Mouse (Mus musculus) v-Abl transformed pro-B cells (cell line): ENCODE results near the gene 2510009E07Rik.
"Not testable (repeated sequence)": the region's sequence is repeated elsewhere in the genome, so short reads cannot be mapped to it uniquely, and the experiment has no call there.

Source experiments
- in situ Hi-C, 2 experiments: fragments of 400-800 bp; cut with MboI; formaldehyde crosslinking; loops; one replicate each; pipeline ENCODE4 v1.15.1; 2025; ENCODE audit not compliant: unreplicated experiment in 2 of 2

The 2510009E07Rik gene

DNA sequence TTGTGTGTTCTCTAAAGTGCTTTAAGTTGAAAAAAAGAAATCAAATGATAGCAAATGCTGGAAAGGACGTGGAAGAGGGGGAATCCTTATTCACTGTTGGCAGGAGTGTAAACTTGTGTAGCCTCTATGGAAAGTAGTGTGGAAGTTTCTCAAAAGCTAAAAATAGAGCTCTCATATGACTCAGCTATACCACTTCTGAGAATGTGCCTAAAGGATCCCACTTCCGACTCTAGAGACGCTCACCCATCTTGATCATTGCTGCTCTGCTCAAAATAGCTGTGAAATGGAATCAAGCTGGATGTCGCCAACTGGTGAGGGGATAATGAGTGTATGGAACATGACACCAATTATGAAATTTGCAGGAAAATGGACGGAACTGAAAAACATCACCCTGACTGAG lies 7.1 kb downstream of the 2510009E07Rik start:
- in situ Hi-C loops: no loop called here

GRCm38 (mm10) chr16:21676791-21677190 lies 17.7 kb downstream of the 2510009E07Rik start:
- in situ Hi-C loops: no loop called here

DNA sequence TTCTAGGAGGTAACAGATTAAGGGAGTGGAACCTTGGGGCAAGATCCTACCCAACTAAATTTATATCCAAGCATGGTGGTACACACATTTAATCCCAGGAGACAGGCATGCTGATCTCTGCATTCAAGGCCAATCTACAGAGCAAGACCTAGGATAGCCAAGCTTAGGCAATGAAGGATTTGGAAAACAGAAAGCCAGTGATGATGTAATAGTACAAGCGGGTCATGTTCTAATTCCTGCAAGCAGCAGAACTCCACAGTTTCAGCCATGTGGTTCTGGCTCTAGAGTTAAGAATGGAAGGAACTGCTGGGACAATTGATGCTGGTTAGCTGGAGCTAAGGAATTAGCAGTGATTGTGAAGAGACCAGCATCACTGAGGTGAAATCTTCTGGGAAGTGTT lies 20.8 kb downstream of the 2510009E07Rik start:
- in situ Hi-C loops: not testable (repeated sequence)

DNA sequence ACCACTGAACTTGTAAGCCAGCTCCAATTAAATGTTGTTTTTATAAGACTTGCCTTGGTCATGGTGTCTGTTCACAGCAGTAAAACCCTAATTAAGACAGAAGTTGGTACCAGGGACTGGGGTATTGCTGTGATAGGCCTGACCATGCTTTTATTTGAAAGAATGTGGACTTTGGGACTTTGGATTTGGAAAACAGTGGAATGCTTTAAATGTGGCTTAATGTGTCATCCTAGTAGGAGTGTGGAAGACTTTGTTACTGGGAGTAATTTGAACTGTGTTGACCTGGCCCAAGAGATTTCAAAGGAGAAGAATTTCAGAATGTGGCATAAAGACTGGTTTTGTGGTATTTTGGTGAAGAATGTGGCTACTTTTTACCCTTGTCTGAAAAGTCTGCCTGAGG lies 21.4 kb downstream of the 2510009E07Rik start:
- in situ Hi-C loops: not testable (repeated sequence)

DNA sequence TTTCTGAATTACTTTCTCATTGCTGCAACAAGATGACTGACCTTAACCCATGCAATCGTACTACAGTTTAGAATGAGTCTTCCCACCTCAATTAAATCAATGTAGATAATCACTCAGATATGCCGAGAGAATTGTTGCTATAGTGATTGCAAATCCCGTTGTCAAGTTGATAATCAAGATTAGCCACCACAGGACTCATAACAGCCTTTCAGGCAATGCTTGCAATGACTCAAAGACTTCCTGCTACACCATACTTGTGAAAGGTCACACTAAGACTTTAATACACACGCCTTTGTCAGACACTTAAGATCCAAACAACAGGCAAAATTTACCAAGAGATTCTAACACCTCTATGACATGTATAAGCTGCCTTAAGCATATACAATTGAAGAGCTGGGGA lies 22.6 kb downstream of the 2510009E07Rik start:
- in situ Hi-C loops: no loop called here

- in situ Hi-C loops: no loop called here
These were observed 29.0 kb downstream of the 2510009E07Rik start for GRCm38 (mm10) chr16:21665423-21665986.

- in situ Hi-C loops: no loop called here
These were observed 29.7 kb downstream of the 2510009E07Rik start for GRCm38 (mm10) chr16:21664633-21665363.

- in situ Hi-C loops: no loop called here
These were observed 38.5 kb downstream of the 2510009E07Rik start for GRCm38 (mm10) chr16:21655961-21656360.

DNA sequence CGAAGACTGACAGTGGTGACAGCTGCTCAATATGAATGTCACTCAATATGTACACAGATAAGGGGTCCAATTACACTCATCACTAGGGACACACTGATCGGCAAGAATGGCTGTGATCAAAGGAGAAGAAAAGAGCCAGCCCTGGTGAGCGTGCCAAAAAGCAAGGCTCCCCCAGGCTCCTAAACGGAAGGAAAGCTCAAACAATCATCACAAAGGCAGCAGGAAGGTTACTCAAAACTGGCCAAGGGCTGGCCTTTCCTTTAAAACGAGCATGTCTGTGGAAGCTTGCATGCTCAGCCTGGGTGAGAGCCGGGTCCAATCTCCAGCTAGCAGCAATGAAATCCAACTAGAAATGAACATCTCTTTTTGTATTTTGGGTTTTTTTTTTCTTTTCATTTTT lies 39.2 kb downstream of the 2510009E07Rik start:
- in situ Hi-C loops: no loop called here

DNA sequence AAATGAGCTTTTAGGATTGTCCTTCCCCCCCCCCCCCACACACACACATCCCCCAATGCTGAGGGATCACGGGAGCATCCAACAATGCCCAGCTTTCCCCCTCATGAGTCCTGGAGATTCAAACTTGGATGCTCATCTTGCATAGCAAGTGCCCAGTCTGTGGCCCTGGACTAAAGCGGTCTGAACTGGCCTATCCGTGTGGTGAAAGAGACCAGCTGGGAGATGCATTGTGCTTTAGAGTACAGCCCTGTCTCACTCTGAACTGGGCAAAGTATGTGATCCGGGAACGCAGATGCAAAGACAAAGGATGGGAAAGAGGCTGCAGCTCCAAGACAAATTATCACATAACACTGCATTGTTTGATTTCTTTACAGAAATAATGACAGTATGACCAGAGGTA lies 40.1 kb downstream of the 2510009E07Rik start:
- in situ Hi-C loops: no loop called here

- in situ Hi-C loops: no loop called here
These were observed 41.3 kb downstream of the 2510009E07Rik start for GRCm38 (mm10) chr16:21653151-21653550.

- in situ Hi-C loops: no loop called here
These were observed 43.3 kb downstream of the 2510009E07Rik start for GRCm38 (mm10) chr16:21651161-21651560.

DNA sequence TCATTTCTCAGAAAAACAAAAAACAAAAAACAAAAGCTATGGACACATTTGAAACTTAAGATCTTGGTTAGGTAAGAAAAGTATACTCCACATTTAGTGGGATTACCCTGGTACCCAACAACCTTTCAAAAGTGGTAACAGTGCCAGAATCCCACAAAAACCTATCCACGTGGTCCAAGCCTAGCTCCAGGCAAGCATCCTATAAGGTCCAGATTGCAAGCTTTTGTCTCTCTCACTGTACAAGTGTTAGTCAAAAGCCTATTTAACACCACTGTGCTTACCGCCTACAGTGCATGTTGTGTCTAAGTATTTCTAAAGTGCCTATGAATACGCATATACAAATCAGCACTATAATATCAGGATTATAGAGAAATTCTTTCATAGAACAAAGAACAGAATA lies 44.2 kb downstream of the 2510009E07Rik start:
- in situ Hi-C loops: no loop called here

DNA sequence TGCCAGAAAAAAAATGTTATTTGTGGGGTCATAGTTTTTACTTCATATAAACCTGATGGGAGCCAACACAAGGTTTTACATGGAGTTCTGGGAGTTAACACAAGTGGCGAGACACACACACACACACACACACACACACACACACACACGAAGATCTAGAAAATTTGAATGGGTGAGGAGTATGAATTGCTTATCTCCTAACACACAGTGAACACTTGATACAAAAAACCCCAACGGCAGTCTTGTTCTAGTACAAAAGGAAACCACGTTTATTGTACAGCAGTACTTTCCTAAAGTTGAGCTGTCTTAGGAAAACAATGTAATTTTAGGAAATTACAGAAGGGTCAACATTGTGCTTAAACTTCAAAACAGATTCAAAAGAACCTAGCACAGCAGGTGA lies 45.7 kb downstream of the 2510009E07Rik start:
- in situ Hi-C loops: no loop called here

DNA sequence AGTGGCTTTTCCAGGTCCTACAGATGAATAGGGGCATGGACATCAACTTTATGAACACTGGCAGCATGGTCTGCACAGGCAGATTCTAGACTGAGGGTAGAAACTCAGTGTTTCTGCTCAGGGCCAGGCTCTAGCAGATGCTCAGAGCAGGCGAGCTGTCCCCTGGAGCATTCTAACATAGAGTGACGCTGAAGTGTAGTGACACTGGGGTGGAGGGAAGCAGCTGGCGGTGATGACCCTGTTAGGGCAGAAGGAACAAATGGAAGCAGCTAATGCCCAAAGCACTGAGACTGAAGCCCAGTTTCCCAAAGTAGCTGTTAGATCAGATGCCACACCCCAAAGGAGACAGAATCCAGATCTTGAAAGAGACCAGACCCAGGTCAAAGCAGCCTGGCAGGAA lies 48.0 kb downstream of the 2510009E07Rik start:
- in situ Hi-C loops: no loop called here

- in situ Hi-C loops: no loop called here
These were observed 48.5 kb downstream of the 2510009E07Rik start for GRCm38 (mm10) chr16:21645915-21646314.

GRCm38 (mm10) chr16:21644574-21644973 lies 49.9 kb downstream of the 2510009E07Rik start:
- in situ Hi-C loops: loop anchor here in 1 of 2 experiments (5.0 kb wide), 1 partner anchor 82 kb away; no protein-coding TSS in a partner anchor

DNA sequence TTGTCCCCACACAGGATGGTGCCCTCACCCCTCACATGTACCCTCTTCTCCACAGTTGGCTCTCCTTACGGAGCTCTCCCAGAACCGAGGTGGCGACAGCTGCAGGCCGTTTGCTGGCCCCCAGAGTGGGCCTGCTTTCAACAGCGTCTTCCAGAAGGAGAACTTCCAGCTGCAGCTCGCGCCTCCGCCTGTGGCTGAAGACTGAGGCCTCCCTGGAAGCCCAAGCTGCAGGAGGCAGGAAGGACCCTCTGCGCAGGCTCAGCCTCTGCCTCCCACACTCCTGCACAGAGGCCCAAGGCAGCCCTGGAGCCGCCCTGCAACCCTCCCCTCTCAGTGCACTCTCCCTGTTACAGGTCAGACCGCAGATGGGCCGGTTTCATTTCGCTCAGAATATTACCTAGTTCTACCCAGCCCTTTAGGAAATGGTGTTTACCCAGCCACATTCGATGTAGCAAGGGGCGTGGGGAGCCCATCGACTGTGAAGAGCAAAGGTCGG lies 50.4 kb downstream of the 2510009E07Rik start:
- in situ Hi-C loops: loop anchor here in 1 of 2 experiments (5.0 kb wide), 1 partner anchor 82 kb away; no protein-coding TSS in a partner anchor

- in situ Hi-C loops: loop anchor here in 1 of 2 experiments (5.0 kb wide), 1 partner anchor 81 kb away; no protein-coding TSS in a partner anchor
These were observed 50.8 kb downstream of the 2510009E07Rik start for GRCm38 (mm10) chr16:21643621-21644041.

DNA sequence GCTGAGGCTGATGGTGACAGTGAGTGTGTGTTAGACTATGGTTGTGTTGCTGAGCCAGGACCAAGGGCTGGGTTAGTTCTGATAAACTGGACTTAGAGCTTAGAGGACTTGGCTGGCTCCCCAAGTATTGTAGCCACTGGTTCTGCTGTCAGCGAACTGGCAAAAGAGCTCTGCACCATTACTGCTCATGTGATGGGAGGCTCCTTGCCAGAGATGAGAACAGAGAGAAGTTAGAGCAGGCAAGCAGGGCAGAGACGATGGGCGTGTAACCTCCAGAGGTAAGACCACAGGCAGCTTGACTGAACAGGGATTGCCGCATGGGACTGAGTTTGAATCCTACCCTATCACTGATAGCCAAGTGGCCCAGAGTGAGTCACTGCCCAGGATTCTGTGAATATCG lies 51.6 kb downstream of the 2510009E07Rik start:
- in situ Hi-C loops: loop anchor here in 1 of 2 experiments (5.0 kb wide), 1 partner anchor 81 kb away; no protein-coding TSS in a partner anchor

- in situ Hi-C loops: loop anchor here in 1 of 2 experiments (5.0 kb wide), 1 partner anchor 80 kb away; no protein-coding TSS in a partner anchor
These were observed 52.5 kb downstream of the 2510009E07Rik start for GRCm38 (mm10) chr16:21641944-21642343.
